Mouse (Mus musculus) T-cell, adult 2 months (primary cell): ENCODE data around the gene Crygn.

Source experiments
- DNase-seq: peaks from one replicate; pipeline ENCODE4 v3.0.0; 2022; ENCODE audit warnings: low spot score

Crygn gene

GRCm38 (mm10) chr5:24747533-24747932, 10.3 kb downstream of the Crygn start:
- DNase-seq: no peak

GRCm38 (mm10) chr5:24743956-24744355, 13.9 kb downstream of the Crygn start:
- no peak for DNase-seq

- no peak for DNase-seq
Observed at GRCm38 (mm10) chr5:24741172-24741885, 16.5 kb downstream of the Crygn start.

GRCm38 (mm10) chr5:24739141-24739753, 18.6 kb downstream of the Crygn start:
- DNase-seq: peak; percentile 54

GRCm38 (mm10) chr5:24738517-24738916, 19.3 kb downstream of the Crygn start:
- DNase-seq: no peak

GRCm38 (mm10) chr5:24737595-24737994, 20.2 kb downstream of the Crygn start:
- no peak for DNase-seq

- no peak for DNase-seq
Observed at GRCm38 (mm10) chr5:24733771-24734426, 23.9 kb downstream of the Crygn start.

- DNase-seq: no peak
Observed at GRCm38 (mm10) chr5:24733134-24733533, 24.7 kb downstream of the Crygn start.

GRCm38 (mm10) chr5:24730986-24731385, 26.8 kb downstream of the Crygn start:
- no peak for DNase-seq

- no peak for DNase-seq
Observed at GRCm38 (mm10) chr5:24730488-24730871, 27.3 kb downstream of the Crygn start, which contains the start of gene Wdr86. Wdr86 (minus strand) TSS chr5:24730727.

- no peak for DNase-seq
Observed at GRCm38 (mm10) chr5:24729797-24730487, 27.9 kb downstream of the Crygn start.

- DNase-seq: no peak
Observed at GRCm38 (mm10) chr5:24726901-24727836, 30.6 kb downstream of the Crygn start.

- no peak for DNase-seq
Observed at GRCm38 (mm10) chr5:24725897-24726296, 31.9 kb downstream of the Crygn start.

- no peak for DNase-seq
Observed at GRCm38 (mm10) chr5:24724805-24725204, 33.0 kb downstream of the Crygn start.

GRCm38 (mm10) chr5:24724270-24724634, 33.6 kb downstream of the Crygn start:
- DNase-seq: no peak

- DNase-seq: no peak
Observed at GRCm38 (mm10) chr5:24723527-24724269, 34.1 kb downstream of the Crygn start.

GRCm38 (mm10) chr5:24719852-24720251, 38.0 kb downstream of the Crygn start:
- DNase-seq: no peak

- DNase-seq: no peak
Observed at GRCm38 (mm10) chr5:24718076-24718475, 39.7 kb downstream of the Crygn start.

GRCm38 (mm10) chr5:24713987-24714386, 43.8 kb downstream of the Crygn start:
- DNase-seq: no peak

GRCm38 (mm10) chr5:24713199-24713598, 44.6 kb downstream of the Crygn start:
- DNase-seq: no peak

- DNase-seq: no peak
Observed at GRCm38 (mm10) chr5:24711615-24712014, 46.2 kb downstream of the Crygn start.
